Mouse (Mus musculus): Measurements from ENCODE around the gene 1700025G04Rik. TPM values are rescaled to one million over a fixed set of nuclear protein-coding genes. Genes with fewer than 3 reads are reported as not detected.

1700025G04Rik gene
- total RNA-seq, 2 experiments from 2014 or later = 78.1 to 78.9 TPM

DNA sequence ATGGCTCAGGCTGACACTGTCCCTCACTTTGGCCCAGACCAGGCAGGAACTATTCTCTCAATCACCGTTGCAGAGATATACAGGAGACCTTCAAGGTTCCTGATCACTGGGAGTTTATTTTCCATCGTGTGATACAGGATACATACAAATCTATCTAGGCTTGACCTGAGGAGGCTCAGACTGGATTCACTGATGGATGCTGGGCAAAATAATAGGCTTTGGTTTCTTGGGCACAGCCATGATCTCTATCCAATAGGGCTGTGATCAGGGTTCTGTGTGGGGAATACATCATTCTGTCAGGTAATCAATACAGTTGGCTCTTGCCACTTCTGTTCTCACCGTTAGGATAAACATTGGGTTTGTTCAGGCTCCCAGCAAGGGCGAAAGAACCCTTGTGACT, 194.5 kb downstream of the 1700025G04Rik start:
- no peak for DNase-seq

DNA sequence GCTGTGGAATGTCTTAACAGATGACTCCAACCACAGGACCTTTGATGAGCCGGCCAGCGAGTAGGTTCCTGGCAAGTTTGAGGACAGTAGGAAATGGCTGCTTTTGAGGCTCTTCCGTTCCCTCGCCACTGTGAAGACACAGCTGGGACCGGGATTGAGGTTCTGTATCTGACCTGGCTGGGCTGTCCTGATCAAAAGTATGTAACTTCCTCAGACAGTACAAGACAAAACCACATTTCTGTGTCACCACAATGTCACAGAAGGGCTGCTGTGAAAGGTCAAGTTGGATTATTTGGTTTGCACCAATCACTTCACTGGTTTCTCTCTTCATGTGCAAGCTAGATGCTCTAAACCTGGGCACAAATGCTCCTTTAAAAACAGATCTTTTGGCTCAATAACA, 195.9 kb downstream of the 1700025G04Rik start:
- no peak for DNase-seq

DNA sequence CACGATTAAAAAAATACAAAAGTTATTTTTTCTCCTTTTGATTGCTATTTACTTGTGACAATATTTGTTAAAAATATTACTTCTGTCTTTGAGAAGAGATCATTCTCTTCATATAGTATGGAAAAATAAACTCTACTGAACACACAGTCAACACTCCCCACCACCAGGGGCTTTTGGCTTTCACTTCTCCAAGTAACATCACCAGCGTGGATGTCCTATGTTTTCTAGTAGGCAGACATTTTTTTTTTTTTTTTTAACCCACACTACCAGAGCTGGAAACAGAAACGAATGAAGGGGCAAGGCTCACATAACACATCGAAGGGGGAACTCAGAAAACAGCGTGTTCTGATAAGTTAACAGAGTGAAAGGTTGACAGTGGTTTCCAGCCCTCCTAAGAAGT, 197.9 kb downstream of the 1700025G04Rik start:
- no peak for DNase-seq

DNA sequence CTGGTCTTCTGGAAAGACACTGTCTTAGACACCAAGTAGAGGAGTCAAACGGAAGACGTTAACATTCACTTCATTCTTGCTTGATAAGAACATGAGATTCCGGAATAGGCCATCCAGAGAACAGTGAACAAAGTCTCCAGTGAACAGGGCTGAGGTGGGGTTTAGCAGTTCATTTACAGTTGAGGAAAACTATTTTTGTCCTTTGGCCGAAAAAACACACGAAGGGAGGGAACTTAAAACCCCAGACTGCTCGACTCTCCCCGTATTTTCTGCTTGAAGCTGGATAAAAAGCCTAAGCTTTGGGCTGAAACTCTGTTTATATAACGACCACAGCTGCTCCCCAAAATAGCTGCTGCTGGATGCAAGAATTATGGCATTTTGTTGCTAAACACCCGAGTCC, 198.7 kb downstream of the 1700025G04Rik start:
- no peak for DNase-seq

DNA sequence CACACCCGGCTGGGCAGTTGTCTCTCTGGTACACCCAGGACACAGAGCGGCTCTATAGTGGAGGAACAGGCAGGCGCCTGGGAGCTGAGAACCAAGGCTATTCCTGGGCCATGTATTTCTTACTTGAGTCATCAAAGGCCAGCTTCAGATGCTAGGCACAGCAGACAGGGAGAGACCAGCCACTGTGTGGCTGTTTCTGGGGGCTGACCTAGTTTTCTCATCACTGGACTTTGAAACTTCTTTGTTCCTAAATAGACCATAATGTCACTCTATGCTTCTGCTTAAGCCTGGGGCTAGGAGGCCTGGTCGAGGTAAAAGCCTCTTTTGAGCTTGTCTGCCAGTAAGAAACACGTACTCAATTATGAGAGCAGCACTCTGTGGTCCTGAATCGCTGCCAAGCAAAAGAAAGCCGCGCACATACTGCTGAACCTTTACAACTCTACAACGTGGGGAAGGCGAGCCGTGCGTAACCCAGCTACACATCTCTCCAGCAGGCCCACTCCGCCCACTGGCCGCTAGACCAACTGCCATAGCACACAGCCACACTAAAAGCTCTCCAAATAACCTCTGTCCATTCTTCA, 199.8 kb downstream of the 1700025G04Rik start:
- peak; percentile 31 to 46 for DNase-seq

DNA sequence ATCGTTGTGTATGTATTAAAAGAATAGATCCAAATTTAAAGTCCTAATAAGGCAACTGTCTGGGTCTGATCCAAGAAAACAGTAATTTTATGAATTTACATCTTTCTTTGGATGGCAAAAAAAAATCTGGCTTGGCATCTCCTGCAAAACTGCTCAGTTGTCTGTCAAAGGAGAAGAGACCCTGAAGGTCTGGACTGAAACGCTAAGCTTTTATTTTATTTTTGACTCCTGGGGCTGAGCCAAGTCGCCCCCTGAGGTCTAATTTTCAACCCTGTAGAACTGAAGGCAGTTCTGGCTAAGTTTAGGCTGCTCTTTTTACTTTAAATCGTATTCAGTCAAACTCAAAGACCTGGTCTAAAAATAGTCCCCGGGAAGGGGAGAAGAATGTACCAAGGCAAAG, 202.3 kb downstream of the 1700025G04Rik start:
- no peak for DNase-seq

DNA sequence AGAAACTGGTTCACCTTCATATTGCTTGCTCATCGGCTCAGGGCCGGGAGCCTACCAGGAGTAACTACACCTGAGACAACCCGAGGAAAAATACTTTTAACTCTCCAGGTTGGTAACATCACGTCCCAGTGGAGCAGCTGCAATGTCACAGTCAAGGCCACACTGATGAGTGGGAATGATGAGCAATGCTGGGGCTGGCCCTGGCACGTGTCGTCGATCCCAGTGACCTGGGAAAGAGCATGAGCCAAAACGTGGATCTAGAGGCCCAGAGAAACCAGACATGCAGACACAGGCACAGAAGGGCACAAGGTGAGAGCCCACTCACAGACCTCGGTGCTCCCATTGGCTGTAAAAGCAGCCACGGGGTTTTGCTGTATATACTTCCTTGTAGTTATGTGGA, 202.8 kb downstream of the 1700025G04Rik start:
- DNase-seq = no peak

DNA sequence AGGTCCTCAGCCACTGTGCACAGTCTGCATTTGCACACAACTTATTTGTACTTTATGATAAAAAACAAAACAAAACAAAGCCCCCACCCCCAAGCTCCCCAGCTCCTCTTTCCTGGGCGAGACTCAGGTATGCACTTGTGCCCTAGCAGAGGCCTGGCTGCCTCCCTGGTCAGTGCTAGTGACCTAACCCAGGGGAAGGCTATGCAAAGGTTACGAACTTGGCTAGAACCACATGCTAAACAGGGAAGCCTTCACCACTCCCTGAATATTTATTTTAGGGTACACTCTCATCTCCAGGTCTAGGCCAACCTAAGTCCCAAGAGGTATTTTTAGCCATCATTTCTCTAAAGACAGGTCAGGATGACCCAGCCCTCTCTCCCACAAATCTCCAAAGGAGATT, 203.8 kb downstream of the 1700025G04Rik start:
- no peak for DNase-seq

DNA sequence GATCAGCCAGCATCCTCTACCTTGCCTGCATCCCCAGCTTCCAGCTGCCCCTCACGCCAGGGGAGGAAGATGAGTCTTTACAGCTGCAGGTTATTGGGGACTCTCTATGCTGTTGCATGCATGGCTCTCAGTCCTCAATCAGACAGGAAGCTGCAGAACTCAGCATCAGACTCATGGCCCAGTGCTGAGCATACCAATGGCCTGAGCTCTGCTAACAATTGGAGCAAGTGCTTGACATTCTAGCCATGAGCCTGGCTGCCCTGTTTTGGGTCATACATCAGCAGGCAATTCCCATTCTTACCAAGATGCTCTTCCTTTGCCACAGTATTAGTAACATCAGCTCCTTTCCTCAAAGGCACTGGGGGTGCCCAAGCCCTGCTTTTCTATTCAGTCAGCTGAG, 208.7 kb downstream of the 1700025G04Rik start:
- no peak for DNase-seq

DNA sequence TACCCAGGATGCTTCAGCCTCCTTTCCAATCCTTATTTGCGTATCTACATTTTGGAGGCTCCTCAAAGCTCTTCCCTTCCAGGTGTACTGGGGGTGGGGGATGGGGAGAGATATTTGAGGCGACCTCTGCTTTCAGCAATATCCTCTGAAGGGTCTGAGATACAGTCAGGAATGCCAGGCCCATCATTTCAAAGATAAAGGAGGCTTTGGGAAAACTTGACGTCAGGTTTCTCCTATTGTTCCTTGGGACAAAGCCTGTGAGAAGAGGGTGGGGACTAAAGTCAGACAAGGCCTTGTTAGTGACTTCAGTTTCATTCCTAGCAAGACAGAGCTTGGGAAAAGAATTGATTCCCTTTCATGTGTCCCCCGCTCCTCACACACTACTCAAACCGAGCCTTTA, 209.2 kb downstream of the 1700025G04Rik start:
- DNase-seq = no peak

DNA sequence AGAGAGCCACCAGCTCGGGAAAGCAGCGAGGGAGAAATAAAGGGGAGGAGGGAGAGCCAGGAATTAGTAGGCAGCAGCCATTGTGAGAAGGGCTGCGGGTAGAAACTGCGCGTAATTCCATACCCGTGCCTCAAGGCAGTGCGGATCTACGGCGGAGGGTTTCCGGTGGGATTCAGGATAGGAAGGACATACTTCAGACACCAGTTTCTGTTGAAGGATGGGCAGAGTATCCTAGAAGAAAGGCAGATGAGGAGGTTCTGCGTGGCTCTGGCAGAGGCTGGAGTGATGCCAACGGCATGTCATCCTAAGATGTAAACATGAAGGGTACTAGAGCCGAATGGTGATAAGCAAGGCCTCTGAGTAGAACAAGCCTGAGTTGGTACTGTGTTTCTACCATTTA, 210.0 kb downstream of the 1700025G04Rik start:
- no peak for DNase-seq

DNA sequence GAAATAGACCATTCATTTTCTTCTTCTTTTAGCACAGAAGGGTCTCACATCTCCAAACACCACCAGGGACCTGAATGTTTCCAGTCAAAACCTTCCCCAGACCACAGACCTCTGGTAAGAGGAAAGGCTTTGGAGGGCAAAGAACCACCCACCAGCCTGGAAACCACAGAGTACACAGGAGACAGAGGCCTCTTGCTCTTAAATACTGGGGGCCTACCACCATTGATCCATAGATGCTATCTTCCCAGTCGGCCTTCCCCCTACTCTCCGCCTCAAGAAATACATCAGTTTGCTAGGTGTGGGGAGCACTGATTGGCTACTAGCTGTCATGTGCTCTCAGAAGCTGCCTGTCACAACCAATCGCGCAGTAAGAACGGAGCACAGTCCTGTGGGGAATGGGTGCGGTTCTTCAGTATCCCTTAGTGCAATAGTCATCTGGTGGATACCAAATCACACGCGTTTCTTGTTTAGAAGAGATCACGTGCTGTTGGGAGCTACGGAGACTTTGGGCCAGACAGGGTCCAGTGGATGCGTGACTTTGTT, 210.5 kb downstream of the 1700025G04Rik start:
- DNase-seq = no peak

DNA sequence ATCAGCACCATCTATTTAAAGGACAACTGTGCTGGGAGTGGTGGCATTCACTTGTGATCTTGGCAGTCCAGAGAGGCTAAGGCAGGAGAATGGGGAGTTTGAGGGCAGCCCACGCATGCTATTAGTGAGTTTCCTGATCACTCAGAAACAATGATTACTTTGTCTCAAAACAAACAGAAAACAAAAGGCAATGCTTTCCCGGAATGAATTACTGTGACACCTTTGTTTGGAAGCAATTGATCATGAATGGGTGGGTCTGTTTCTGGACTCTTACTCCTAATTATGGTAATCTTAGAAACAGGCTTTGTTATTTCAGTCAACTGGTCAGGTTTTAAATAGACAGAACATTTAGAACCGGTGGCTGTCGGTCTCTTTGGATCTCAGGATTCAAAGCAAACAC, 211.5 kb downstream of the 1700025G04Rik start:
- DNase-seq = no peak

DNA sequence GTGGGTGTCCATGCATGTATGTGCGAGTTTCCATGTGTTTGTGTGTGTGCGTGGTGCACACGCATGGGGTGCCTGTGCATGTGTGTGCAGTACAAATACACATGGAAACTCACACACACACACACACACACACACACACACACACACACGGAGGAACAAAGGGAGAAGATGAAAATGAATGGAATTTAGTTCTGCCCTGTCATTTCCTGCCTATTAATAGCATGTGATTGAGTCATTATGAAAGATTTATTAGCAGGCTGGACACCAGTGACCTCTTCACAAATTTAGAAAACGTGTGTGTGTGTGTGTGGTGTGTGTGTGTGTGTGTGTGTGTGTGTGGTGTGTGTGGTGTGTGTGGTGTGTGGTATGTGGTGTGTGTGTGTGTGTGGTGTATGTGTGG, 217.0 kb downstream of the 1700025G04Rik start:
- DNase-seq = no peak

DNA sequence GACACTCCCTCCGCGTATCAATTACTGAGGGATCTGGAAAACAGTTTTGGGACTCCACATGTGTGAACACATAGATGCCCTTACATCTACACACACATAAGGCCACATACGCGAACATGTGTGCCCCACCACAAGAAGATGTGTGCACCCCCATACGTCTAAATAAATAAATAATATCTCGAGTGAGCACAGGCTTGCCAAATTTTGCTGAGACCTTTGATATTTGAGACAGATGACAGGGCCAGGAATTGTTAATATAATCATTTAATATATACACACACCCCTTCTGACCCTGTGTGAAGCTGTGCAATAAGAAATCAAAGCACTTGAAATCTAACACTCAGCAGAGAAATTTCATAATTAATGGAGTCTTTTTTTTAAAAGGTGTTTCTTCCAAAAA, 225.6 kb downstream of the 1700025G04Rik start:
- DNase-seq = no peak

DNA sequence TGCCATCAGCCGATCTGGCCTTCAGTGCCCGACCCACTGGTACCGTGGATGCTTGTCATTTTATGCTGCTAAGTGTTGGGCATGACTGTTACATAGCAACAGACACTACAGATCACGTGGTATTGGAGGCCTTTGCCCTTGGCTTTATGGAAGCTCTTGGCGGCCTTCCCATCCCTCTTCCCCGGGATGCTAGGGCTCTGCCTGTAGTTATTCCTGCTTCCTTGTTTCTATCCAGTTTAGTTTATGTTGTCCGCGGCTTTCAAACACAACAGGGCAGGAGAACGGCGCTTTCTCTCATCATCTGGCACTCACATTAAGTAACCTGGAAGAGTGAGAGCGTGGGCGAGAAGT, 226.2 kb downstream of the 1700025G04Rik start:
- no peak for DNase-seq

DNA sequence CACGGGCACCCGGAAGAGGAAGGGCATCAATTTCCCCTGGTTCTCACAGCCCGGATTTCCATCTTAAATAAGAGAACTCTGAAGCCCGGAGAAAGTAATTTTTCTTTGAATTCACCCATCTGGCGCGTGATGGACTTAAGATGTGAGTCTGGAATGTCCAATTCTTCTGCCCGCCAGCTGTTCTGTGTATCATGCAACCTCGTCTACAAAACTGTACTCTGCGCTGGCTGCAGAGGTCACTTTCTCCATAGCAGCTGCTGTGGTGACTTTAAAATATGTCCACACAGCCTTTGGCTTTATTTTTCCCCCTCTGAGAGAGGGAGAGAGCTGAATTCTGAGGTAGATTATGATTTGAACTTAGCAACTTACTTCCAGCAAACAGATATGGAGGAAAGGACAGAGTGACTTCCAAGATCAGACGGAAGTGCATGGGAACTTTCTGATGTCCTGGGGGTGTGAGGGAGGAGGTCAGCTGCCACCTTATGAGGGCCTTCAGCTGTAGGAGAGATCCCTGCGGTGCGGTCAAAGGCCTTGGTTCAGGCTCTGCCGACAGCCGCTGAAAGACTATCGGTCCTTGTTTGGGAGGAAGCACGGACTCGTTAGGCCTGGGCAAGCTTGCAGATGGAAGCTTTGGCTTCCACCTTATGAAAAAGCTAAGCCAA, 226.7 kb downstream of the 1700025G04Rik start:
- no peak for DNase-seq

DNA sequence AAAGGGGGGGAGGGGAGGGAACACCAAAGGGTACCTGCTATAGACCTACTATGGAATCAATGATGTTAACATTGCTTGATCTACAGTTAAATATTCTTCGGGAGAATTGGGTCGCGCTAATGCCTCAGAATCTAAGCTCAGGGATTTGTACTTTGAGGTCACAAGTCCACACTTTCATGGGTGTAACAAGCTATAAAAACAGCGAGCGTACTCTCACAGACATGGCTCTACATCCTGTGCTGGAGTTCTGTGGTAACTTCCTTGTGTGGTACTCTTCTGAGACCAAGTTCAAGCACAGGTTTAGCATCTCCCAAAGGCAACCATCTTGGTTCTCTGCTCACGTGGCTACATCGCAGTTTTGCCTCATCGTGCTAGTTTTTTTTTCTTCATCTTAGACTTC, 227.8 kb downstream of the 1700025G04Rik start:
- DNase-seq = no peak

DNA sequence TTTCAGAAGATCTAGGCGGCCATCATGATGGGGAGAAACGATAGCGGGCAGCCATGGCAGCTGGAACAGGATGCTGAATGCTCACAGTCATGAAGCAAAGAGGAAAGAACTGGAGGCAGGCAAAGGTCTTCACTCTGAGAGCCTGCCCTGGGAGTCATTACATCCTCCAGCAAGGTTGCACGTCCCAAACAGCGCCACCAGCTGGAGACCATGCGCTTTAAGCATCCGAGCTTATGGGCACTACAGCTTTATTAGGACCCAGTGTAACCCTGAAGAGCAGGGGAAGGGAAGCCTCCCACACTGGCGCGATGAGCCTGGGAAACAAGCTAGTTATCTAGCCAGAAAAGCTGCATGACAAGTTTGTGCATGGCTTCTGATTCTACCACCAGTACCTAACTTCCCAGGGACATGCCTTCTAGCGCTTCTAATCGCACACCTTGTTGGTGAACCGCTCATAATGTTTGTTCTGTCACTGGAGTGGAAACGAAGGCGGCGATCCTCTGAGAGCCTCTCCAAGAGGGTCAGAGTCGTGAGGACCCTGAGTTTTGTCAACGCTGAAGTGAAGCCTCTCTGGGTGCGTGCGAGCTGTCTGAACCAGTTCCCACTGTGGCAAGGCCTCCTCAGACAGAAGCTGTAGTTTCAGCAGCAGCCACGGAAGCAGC, 228.5 kb downstream of the 1700025G04Rik start:
- no peak for DNase-seq

DNA sequence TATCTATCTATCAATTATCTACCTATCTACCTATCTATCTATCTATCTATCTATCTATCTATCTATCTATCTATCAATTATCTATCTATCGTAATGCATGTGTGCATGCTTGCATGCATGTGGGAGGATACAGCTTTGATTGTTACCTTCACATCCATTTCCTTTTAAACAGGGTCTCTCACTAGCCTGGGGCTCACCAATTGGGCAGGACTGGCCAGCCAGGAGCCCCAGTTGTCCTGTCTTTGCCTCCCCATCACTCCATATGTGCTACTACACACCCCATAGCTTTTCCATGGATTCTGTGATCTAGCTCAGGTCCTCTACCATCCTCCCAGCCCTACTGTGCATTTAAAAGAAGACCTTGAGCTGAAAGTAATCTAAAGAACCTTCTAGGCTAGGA, 231.5 kb downstream of the 1700025G04Rik start:
- DNase-seq = no peak

DNA sequence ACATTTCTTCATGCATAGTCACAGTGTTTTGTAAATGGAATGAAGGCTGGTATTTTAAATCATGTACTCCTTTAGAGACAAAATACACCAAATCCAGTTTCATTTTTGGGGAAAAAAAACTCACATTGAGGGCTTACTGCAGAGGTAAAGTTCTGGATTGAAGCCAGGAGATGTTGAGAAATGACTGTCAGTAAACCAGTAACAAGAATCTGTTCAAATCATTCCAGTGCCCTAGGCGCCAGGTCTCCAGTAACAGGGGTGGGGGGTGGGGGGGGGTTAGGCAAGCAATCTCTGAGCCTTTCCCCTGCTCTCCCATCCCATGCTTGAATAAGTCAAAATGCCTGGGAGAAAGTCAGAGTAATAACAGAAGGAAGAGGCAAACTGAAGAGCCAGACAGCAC, 234.4 kb downstream of the 1700025G04Rik start:
- DNase-seq = no peak

DNA sequence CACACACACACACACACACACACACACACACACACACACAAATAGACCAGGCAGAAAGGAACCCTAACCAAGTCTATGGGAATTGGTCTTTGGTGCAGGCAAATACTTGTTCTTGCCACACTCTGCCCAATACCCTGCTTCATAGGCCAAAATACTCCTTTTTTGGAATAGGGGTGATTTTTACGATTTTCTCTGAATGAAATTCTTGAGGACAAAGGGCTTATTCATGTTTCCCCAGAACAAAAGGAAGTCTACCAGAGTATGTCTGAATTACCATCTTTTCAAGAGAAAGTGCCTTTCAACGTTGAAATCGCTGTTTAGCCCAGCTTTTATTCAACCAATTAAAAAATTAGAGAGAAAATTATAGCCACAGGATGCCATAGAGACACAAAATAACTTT, 237.9 kb downstream of the 1700025G04Rik start:
- no peak for DNase-seq

DNA sequence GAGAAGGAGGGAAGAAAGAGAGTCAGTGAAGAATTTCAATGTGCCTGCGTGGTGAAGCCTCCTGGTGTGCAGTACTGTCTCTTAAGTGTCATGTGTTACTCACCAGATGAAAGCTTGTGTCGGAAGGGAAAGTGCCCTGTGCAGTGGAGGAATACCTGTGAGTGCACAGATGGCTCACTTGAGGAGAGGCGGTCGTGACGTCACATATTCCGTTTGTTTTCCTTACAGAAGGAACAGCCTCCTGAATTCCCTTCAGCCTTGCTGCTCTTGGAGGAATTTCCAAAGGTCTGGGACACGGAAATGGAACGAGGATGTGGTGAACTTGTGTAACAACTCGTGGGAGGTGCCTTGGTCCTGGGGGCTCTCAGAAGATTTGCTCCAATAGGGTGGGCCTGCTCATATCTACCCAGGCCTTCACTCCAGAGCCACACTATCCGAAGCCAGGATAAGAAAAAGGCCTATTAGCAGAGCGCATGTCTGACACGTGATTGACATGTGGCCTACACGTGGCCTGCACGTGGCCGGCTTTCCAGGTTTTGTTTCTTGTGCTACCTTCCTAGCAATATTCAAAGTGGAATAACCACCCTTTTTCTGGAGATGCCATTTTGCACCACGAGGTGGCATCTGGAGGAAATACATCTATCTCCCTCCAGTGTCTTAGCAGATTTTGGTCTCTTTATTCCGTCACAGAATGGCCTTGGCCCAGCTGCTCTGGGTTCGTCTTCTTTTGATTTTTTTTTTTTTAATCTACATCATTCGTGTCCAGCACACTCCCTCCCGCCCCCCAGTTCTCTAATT, 238.7 kb downstream of the 1700025G04Rik start:
- no peak for DNase-seq

Measured in layer of hippocampus, postnatal 36 days (tissue).